Mouse (Mus musculus): ENCODE data around the gene Sirt3. TPM values are rescaled to one million over a fixed set of nuclear protein-coding genes. Genes with fewer than 3 reads are reported as not detected.
"Not testable (repeated sequence)": the region's sequence is repeated elsewhere in the genome, so short reads cannot be mapped to it uniquely, and the experiment has no call there.

The Sirt3 gene
- polyA plus RNA-seq, 1 experiment from 2014 or later: 25.7 TPM

DNA sequence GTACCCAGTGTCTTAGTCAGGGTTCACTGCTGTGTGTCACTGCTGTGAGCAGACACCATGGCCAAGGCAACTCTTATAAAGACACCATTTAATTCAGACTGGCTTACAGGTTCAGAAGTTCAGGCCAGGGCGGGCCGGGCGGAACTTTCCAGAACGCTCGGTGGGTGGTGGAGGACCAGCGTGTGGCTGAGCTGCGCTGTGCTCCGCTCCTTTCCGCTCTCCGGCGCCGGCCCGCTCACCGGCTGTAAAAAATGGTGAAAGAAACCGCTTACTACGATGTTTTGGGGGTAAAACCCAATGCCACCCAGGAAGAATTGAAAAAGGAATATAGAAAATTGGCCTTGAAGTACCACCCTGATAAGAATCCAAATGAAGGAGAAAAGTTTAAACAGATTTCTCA lies 8.5 kb upstream of the Sirt3 start:
- H3K4me1 ChIP-seq; H3K9ac ChIP-seq; H3K4me2 ChIP-seq; ATAC-seq (ENCODE audit: insufficient read depth, low FRiP score, low read depth); H3K4me3 ChIP-seq (replicated peaks); H3K27ac ChIP-seq; H3K27me3 ChIP-seq (replicated peaks); H3K9me3 ChIP-seq: not testable (repeated sequence)
- 96% methylated on average over 16 of the region's 16 CpGs for WGBS
- peaks cover 58% of the 10 kb centered on the region for H3K36me3 ChIP-seq

DNA sequence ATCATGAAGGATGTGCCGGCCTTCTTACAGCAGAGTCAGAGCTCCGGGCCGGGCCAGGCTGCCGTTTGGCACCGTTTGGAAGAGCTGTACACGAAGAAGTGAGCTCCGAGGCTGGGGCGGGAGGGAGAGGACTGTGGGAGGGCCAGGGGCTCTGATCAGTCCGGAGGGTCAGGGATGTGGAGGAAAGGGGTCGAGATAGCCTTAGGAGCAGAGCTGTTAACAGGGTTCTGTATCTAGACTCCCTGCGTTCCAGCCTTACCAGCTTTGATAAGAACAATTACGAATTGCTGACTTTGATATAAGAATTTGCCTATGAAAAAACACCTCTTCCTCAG lies 327 bp upstream of the Sirt3 start:
- no peaks in the 10 kb centered on the region for H3K27me3 ChIP-seq (replicated peaks)
- peaks cover 10% of the 10 kb centered on the region for H3K36me3 ChIP-seq
- H3K4me1 ChIP-seq: peaks cover 11% of the 10 kb centered on the region
- peak overlapping the region; percentile 51; the same call in 1 of the 2 replicates for H3K27ac ChIP-seq
- H3K9me3 ChIP-seq: no peaks in the 10 kb centered on the region
- peak; percentile 24 for ATAC-seq (ENCODE audit: insufficient read depth, low FRiP score, low read depth)
- H3K9ac ChIP-seq: peak overlapping the region; percentile 78
- peak overlapping the region; percentile 96 for H3K4me3 ChIP-seq (replicated peaks)
- H3K4me2 ChIP-seq: peak overlapping the region; percentile 86
- 0% methylated on average over 12 of the region's 12 CpGs for WGBS

DNA sequence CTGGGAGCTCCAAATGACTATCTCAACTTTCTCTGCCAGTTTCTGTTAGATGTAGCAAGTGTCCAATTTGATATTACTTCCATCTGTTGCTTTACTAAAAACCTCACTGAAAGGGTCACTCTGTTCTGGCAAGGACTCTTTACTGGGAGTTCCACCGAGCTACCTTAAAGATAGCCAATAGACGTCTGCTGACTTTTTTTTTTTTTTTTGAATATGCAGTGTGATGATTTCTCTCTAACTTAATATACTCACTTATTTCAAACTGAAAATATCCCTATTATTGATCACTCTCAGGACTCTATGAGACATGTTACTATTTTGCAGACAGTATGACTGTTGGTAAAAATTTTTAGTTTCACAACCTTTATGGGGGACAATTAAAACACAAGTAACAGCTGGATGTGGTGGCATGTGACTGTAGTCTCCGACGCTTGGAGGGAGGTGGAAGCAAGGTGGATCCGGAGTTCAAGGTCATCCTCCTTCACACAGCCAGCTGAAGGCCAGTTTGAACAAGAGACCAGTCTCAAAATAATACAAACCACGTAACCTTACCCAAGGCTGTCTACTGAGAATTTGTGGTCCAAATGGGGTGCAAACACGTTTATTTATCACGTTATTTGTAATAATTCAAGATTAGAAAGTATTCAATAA lies 1.1 kb downstream of the Sirt3 start:
- 15% methylated on average over 8 of the region's 8 CpGs for WGBS
- Histone ChIP-seq H3K36me3 (no peaks in the 10 kb centered on the region; the same call in 1 of the 2 replicates), H3K4me3 (replicated peaks) (peak overlapping the region; percentile 96), H3K27ac (no peak overlapping the region; the same call in 1 of the 2 replicates), H3K4me2 (peak overlapping the region; percentile 86), H3K9me3 (no peaks in the 10 kb centered on the region), H3K9ac (no peak overlapping the region), H3K27me3 (replicated peaks) (no peaks in the 10 kb centered on the region), H3K4me1 (peaks cover 11% of the 10 kb centered on the region)
- ATAC-seq (ENCODE audit: insufficient read depth, low FRiP score, low read depth): no peak

DNA sequence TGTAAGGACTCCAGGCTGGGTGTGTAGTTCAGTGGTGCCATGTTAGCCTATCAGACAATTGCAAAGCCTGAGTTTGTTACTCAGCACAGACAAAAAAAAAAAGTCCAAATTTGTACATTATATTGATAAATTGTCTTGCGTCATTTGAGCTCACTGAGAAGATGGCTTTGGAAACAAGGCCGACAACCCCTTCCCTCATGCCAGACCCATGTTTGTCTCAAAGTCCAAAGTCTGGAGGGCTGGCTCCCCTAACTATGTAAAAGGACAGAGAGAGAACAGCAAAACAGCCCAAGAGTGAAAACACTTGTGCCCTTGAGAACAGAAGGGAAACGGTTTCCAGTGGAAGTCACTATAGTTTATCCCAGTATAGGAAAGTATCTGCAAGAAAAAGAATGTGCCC lies 1.7 kb downstream of the Sirt3 start:
- ATAC-seq (ENCODE audit: insufficient read depth, low FRiP score, low read depth): no peak
- H3K9ac ChIP-seq: no peak overlapping the region
- WGBS: 60% methylated on average over 3 of the region's 3 CpGs
- no peaks in the 10 kb centered on the region; the same call in 1 of the 2 replicates for H3K36me3 ChIP-seq
- no peaks in the 10 kb centered on the region for H3K27me3 ChIP-seq (replicated peaks)
- H3K4me1 ChIP-seq: peaks cover 11% of the 10 kb centered on the region
- H3K4me3 ChIP-seq (replicated peaks): no peak overlapping the region
- no peaks in the 10 kb centered on the region for H3K9me3 ChIP-seq
- H3K27ac ChIP-seq: no peak overlapping the region
- H3K4me2 ChIP-seq: peak overlapping the region; percentile 86

DNA sequence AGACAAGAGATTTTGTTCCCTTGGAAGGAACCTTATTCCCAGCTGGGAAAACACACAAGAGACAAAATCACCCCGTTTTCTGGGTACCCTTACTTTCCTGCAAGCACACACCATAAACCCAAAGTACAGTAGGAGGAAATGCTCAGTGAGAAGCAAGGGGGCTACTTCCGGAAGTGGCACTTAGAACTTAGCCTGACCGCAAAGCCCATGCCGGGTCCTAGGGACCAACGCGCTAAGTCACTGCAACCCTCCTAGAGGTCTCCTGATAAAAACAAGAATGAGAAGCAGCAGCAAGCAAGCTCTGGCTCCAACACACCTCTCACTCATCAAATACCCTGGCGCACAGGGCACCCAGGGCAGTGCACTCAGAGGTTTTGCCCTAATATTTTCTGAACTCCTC lies 2.8 kb downstream of the Sirt3 start:
- WGBS: 82% methylated on average over 7 of the region's 7 CpGs
- H3K9ac ChIP-seq: no peak overlapping the region
- ATAC-seq (ENCODE audit: insufficient read depth, low FRiP score, low read depth): no peak
- H3K4me3 ChIP-seq (replicated peaks): no peak overlapping the region
- H3K36me3 ChIP-seq: peaks cover 7% of the 10 kb centered on the region; the same call in 1 of the 2 replicates
- peaks cover 11% of the 10 kb centered on the region for H3K4me1 ChIP-seq
- H3K4me2 ChIP-seq: no peak overlapping the region
- H3K27ac ChIP-seq: no peak overlapping the region
- H3K27me3 ChIP-seq (replicated peaks): no peaks in the 10 kb centered on the region
- no peaks in the 10 kb centered on the region for H3K9me3 ChIP-seq

DNA sequence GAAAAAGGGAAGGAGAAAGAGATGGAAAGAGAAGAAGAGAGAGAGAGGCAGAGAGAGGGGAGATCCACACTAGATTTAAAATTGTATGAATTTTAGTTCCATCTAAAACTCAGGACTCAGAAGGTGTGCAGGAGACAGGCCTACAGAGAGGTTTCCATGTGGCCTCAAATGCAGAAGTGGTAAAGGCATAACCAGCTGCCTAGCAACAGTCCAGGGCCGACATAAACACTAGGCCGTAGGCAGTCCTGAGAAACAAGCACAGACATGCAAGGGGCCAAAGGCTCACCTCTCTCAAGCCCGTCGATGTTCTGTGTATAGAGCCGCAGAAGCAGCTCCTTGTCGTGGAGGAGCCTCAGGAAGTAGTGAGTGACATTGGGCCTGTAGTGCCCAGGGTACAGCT lies 4.7 kb downstream of the Sirt3 start:
- ATAC-seq (ENCODE audit: insufficient read depth, low FRiP score, low read depth): no peak
- WGBS: 70% methylated on average over 6 of the region's 6 CpGs
- Histone ChIP-seq H3K27me3 (replicated peaks) (no peaks in the 10 kb centered on the region), H3K9ac (no peak overlapping the region), H3K27ac (no peak overlapping the region), H3K4me3 (replicated peaks) (no peak overlapping the region), H3K36me3 (peaks cover 8% of the 10 kb centered on the region; the same call in 1 of the 2 replicates), H3K4me2 (no peak overlapping the region), H3K4me1 (peaks cover 2% of the 10 kb centered on the region; the same call in 1 of the 2 replicates), H3K9me3 (no peaks in the 10 kb centered on the region)

DNA sequence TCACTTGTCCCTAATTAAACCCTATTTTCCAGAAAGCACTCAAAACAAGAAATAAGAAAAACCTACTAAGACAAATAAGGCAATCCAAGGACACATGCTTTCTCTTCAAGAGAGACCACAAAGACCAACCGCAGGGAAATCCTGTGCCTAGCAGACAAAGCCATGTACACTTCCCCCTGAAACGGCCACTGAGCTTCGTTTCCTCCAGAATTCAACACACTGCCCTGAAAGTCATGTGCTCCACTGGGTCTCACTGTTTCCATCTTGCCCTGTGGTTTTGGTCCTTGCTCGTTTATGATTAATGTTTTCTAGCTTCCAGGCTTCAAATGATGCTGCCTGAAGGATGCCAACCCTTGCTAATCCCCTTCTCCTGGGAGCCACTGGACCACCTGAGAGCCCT lies 7.9 kb downstream of the Sirt3 start:
- Histone ChIP-seq H3K4me2 (no peak overlapping the region), H3K9ac (no peak overlapping the region), H3K9me3 (no peaks in the 10 kb centered on the region), H3K27ac (no peak overlapping the region), H3K4me1 (no peaks in the 10 kb centered on the region), H3K27me3 (replicated peaks) (no peaks in the 10 kb centered on the region), H3K4me3 (replicated peaks) (no peak overlapping the region), H3K36me3 (peaks cover 16% of the 10 kb centered on the region; the same call in 1 of the 2 replicates)
- WGBS: 86% methylated on average over 4 of the region's 4 CpGs
- ATAC-seq (ENCODE audit: insufficient read depth, low FRiP score, low read depth): no peak

DNA sequence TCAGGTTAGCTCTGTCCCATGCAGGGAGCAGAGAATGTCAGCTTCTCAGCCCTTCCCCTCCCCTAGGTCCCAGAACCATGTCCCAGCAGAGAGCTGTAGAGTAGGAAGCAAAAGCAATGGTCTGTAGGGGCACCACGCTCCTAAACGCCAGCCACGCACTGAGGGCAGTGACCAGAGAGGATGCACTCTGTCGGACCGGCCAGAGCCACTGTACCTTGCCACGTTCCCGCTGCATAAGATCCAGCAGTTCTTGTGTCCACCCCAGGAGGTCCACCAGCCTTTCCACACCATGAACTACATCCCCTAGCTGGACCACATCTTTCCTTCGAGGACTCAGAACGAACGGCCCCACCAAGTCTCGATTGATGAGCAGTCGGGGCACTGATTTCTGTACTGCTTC lies 17.3 kb downstream of the Sirt3 start:
- 90% methylated on average over 12 of the region's 12 CpGs for WGBS
- H3K36me3 ChIP-seq: peaks cover 40% of the 10 kb centered on the region
- no peak for ATAC-seq (ENCODE audit: insufficient read depth, low FRiP score, low read depth)

DNA sequence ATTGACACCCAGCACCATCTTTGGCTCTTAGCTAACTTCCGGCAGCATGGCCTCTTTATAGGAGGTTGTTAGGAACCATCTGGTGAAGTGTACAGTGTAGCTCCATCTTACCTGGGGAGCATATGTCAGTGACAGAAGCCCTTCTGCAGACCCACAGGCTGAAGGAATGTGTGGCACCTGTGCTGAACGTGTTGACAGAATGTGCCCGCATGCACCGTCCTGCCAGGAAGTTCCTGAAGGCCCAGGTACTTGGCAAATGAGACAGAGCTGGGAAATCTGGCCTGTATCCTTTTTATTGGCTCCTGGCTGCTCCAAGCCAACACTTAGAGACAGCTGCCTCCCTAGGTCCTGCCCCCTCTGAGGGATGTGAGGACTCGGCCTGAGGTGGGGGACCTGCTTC lies 21.4 kb downstream of the Sirt3 start:
- no peak overlapping the region for H3K4me2 ChIP-seq
- no peaks in the 10 kb centered on the region for H3K9me3 ChIP-seq
- no peak overlapping the region for H3K4me3 ChIP-seq (replicated peaks)
- peaks cover 49% of the 10 kb centered on the region for H3K36me3 ChIP-seq
- H3K27ac ChIP-seq: no peak overlapping the region
- H3K9ac ChIP-seq: no peak overlapping the region
- H3K4me1 ChIP-seq: peaks cover 17% of the 10 kb centered on the region
- 83% methylated on average over 5 of the region's 5 CpGs for WGBS
- H3K27me3 ChIP-seq (replicated peaks): no peaks in the 10 kb centered on the region
- no peak for ATAC-seq (ENCODE audit: insufficient read depth, low FRiP score, low read depth)

More for the DNA sequence above, 17.3 kb downstream of the Sirt3 start:
- Histone ChIP-seq H3K4me1 (no peaks in the 10 kb centered on the region), H3K4me2 (no peak overlapping the region), H3K27me3 (replicated peaks) (no peaks in the 10 kb centered on the region), H3K4me3 (replicated peaks) (no peak overlapping the region), H3K27ac (no peak overlapping the region), H3K9ac (no peak overlapping the region), H3K9me3 (no peaks in the 10 kb centered on the region)

DNA sequence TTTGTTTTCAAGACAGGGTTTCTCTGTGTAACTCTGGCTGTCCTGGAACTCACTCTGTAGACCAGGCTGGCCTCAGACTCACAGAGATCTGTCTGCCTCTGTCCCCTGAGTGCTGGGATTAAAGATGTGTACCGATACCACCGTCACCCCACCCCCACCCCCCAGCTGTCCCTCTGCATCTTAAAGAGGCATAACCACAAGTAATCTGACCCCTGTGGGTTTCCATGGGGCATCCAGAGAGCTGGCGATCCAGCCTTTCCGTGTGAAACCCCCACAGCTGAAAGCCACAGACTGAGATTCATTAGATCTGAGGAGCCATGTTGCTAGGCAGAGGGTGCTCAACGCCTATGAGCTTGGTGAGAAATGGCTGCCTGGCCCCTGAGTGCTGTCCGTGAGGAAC lies 22.1 kb downstream of the Sirt3 start:
- WGBS: 69% methylated on average over 6 of the region's 6 CpGs
- Histone ChIP-seq H3K36me3 (peaks cover 48% of the 10 kb centered on the region), H3K4me1 (peaks cover 23% of the 10 kb centered on the region), H3K27me3 (replicated peaks) (no peaks in the 10 kb centered on the region), H3K4me2 (no peak overlapping the region), H3K9me3 (no peaks in the 10 kb centered on the region), H3K9ac (no peak overlapping the region), H3K27ac (no peak overlapping the region), H3K4me3 (replicated peaks) (no peak overlapping the region)
- ATAC-seq (ENCODE audit: insufficient read depth, low FRiP score, low read depth): no peak

DNA sequence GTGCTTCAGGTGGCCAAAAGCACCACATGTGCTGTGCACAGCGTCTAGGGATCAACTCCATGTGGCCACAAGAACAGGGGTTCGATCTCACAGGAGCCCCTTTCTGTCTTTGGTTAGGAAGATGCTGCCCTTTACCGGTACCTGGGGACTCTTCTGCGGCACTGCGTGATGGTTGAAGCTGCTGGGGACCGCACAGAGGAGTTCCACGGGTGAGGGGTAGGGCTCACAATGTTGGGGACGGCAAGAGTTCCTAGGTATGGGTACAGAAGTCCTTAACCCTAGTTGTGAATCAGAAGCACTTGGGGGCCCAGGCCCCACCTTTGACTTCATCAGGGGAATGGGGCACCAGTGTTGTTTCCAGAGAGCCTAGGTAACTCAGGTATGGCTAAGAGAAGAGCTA lies 23.4 kb downstream of the Sirt3 start:
- Histone ChIP-seq H3K36me3 (peaks cover 50% of the 10 kb centered on the region), H3K4me2 (peak overlapping the region; percentile 99), H3K9ac (no peak overlapping the region), H3K4me3 (replicated peaks) (peak overlapping the region; percentile 67), H3K9me3 (no peaks in the 10 kb centered on the region), H3K27ac (no peak overlapping the region), H3K27me3 (replicated peaks) (no peaks in the 10 kb centered on the region), H3K4me1 (peaks cover 27% of the 10 kb centered on the region)
- no peak for ATAC-seq (ENCODE audit: insufficient read depth, low FRiP score, low read depth)
- 93% methylated on average over 8 of the region's 8 CpGs for WGBS

DNA sequence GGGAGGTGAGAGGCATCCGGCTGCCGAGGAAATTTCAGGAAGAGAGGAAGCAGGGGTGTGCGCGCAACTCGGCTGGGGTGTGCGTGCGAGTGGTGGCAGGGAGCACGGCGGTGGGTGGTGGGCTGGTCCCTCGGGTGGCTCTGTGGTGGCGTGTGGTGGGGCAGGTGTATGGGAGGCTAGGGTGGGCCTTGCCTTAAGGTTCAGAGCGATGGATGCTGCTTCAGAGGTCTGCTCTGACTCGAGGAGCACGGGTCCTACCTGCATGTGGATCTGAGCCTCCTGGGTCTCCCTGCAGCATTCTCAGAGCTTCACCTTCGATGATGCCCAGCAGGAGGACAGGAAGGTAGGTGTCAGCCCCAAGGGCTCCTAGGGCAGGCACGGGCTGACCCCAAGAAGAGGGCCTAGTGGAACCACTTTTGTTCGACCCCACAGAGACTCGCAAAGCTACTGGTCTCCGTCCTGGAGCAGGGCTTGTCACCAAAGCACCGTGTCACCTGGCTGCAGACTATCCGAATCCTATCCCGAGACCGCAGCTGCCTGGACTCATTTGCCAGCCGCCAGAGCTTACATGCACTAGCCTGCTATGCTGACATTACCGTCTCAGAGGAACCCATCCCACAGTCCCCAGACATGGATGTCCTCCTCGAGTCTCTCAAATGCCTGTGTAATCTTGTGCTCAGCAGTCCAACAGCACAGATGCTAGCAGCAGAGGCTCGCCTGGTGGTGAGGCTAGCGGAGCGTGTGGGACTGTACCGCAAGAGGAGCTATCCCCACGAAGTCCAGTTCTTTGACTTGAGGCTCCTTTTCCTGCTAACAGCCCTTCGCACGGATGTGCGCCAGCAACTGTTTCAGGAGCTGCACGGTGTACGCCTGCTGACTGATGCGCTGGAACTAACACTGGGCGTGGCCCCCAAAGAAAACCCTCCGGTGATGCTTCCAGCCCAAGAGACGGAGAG lies 24.3 kb downstream of the Sirt3 start, which contains the start of gene Bet1l:
Bet1l (minus strand) TSS at position 28 of the 956 bp plus-strand sequence.
- H3K36me3 ChIP-seq: peaks cover 52% of the 10 kb centered on the region
- peak within 1 kb of the TSS; percentile 98 for H3K27ac ChIP-seq
- H3K9ac ChIP-seq: peak within 1 kb of the TSS; percentile 73
- H3K27me3 ChIP-seq (replicated peaks): no peaks in the 10 kb centered on the region
- peak within 1 kb of the TSS; percentile 67 for H3K4me3 ChIP-seq (replicated peaks)
- 0 out of 2 replicates have a peak, but pooled peaks have one; percentile 2 for ATAC-seq (ENCODE audit: insufficient read depth, low FRiP score, low read depth)
- H3K4me1 ChIP-seq: peaks cover 27% of the 10 kb centered on the region
- peak within 1 kb of the TSS; percentile 99 for H3K4me2 ChIP-seq
- H3K9me3 ChIP-seq: no peaks in the 10 kb centered on the region
- 31% methylated on average over 40 of the region's 40 CpGs for WGBS
